Mouse (Mus musculus): ENCODE data around the gene Adsl. TPM values are rescaled to one million over a fixed set of nuclear protein-coding genes. Genes with fewer than 3 reads are reported as not detected.
"Not testable (repeated sequence)": the region's sequence is repeated elsewhere in the genome, so short reads cannot be mapped to it uniquely, and the experiment has no call there.

Adsl gene
- total RNA-seq (2014; rRNA removed): 58.4 and 70.1 TPM in 2 replicates
- polyA plus RNA-seq (2015; fragmentation: Nextera tagmentation; extraction: Ambion mirVana): 85.7 and 86.2 TPM in 2 replicates

- Histone ChIP-seq H3K4me3 (ENCODE audit: low read depth, low read length) (peak within 1 kb of the TSS; percentile 83), H3K36me3 (ENCODE audit: insufficient read depth, low read length) (peaks cover 7% of the 10 kb centered on the region; the same call in 1 of the 2 replicates), H3K27me3 (ENCODE audit: insufficient read depth, low read length) (no peaks in the 10 kb centered on the region), H3K9me3 (ENCODE audit: low read length) (no peaks in the 10 kb centered on the region), H3K27ac (ENCODE audit: low read depth, low read length) (peak within 1 kb of the TSS; percentile 67), H3K9ac (replicated peaks; ENCODE audit: low read length, poor library complexity, severe bottlenecking) (peak within 1 kb of the TSS; percentile 65), H3K4me1 (ENCODE audit: insufficient read depth, low read length) (peaks cover 4% of the 10 kb centered on the region; the same call in 1 of the 2 replicates), H3K4me2 (ENCODE audit: low read depth, low read length, poor library complexity, severe bottlenecking) (peak within 1 kb of the TSS; percentile 68)
- ATAC-seq (ENCODE audit: low FRiP score): peak; percentile 89
- peak; percentile 93 for DNase-seq (ENCODE audit: low spot score)
- WGBS: under 1% methylated on average over 63 of the region's 63 CpGs
- TF ChIP-seq CTCF (IDR thresholded peaks at IDR 0.05): peak; percentile 95
Observed at GRCm38 (mm10) chr15:80948145-80949135, at the start of gene Adsl. Gene Adsl, plus strand, starts transcription at chr15:80948490.

GRCm38 (mm10) chr15:80899806-80900205, 48.5 kb upstream of the Adsl start:
- Histone ChIP-seq H3K27ac (ENCODE audit: low read depth, low read length) (no peak overlapping the region), H3K4me3 (ENCODE audit: low read depth, low read length) (no peak overlapping the region), H3K36me3 (ENCODE audit: insufficient read depth, low read length) (peaks cover 70% of the 10 kb centered on the region), H3K9ac (replicated peaks; ENCODE audit: low read length, poor library complexity, severe bottlenecking) (no peak overlapping the region), H3K27me3 (ENCODE audit: insufficient read depth, low read length) (no peaks in the 10 kb centered on the region), H3K4me1 (ENCODE audit: insufficient read depth, low read length) (no peaks in the 10 kb centered on the region), H3K4me2 (ENCODE audit: low read depth, low read length, poor library complexity, severe bottlenecking) (no peak overlapping the region), H3K9me3 (ENCODE audit: low read length) (no peaks in the 10 kb centered on the region)
- ATAC-seq (ENCODE audit: low FRiP score): no peak
- no peak for TF ChIP-seq CTCF (IDR thresholded peaks at IDR 0.05)
- DNase-seq (ENCODE audit: low spot score): no peak
- WGBS: 91% methylated on average over 2 of the region's 2 CpGs

- Histone ChIP-seq H3K9ac (replicated peaks; ENCODE audit: low read length, poor library complexity, severe bottlenecking) (no peak overlapping the region), H3K27ac (ENCODE audit: low read depth, low read length) (no peak overlapping the region), H3K9me3 (ENCODE audit: low read length) (no peaks in the 10 kb centered on the region), H3K4me1 (ENCODE audit: insufficient read depth, low read length) (no peaks in the 10 kb centered on the region), H3K4me2 (ENCODE audit: low read depth, low read length, poor library complexity, severe bottlenecking) (no peak overlapping the region), H3K27me3 (ENCODE audit: insufficient read depth, low read length) (no peaks in the 10 kb centered on the region), H3K4me3 (ENCODE audit: low read depth, low read length) (no peak overlapping the region), H3K36me3 (ENCODE audit: insufficient read depth, low read length) (peaks cover 63% of the 10 kb centered on the region)
- 93% methylated on average over 6 of the region's 6 CpGs for WGBS
- DNase-seq (ENCODE audit: low spot score) (no peak), ATAC-seq (ENCODE audit: low FRiP score) (no peak)
- TF ChIP-seq CTCF (IDR thresholded peaks at IDR 0.05): no peak
Observed at GRCm38 (mm10) chr15:80901806-80902513, 46.3 kb upstream of the Adsl start.

- not testable (repeated sequence) for H3K4me3 ChIP-seq (ENCODE audit: low read depth, low read length); DNase-seq (ENCODE audit: low spot score); H3K4me1 ChIP-seq (ENCODE audit: insufficient read depth, low read length); H3K9me3 ChIP-seq (ENCODE audit: low read length); ATAC-seq (ENCODE audit: low FRiP score); H3K4me2 ChIP-seq (ENCODE audit: low read depth, low read length, poor library complexity, severe bottlenecking); H3K27me3 ChIP-seq (ENCODE audit: insufficient read depth, low read length); H3K9ac ChIP-seq (replicated peaks; ENCODE audit: low read length, poor library complexity, severe bottlenecking); H3K27ac ChIP-seq (ENCODE audit: low read depth, low read length)
- 95% methylated on average over 6 of the region's 6 CpGs for WGBS
- peaks cover 48% of the 10 kb centered on the region for H3K36me3 ChIP-seq (ENCODE audit: insufficient read depth, low read length)
Observed at GRCm38 (mm10) chr15:80904776-80905175, 43.5 kb upstream of the Adsl start.

GRCm38 (mm10) chr15:80910183-80910582, 38.1 kb upstream of the Adsl start:
- TF ChIP-seq CTCF (IDR thresholded peaks at IDR 0.05): no peak
- Histone ChIP-seq H3K36me3 (ENCODE audit: insufficient read depth, low read length) (peaks cover 47% of the 10 kb centered on the region), H3K9me3 (ENCODE audit: low read length) (no peaks in the 10 kb centered on the region), H3K27ac (ENCODE audit: low read depth, low read length) (no peak overlapping the region), H3K27me3 (ENCODE audit: insufficient read depth, low read length) (no peaks in the 10 kb centered on the region), H3K4me1 (ENCODE audit: insufficient read depth, low read length) (no peaks in the 10 kb centered on the region), H3K9ac (replicated peaks; ENCODE audit: low read length, poor library complexity, severe bottlenecking) (no peak overlapping the region), H3K4me3 (ENCODE audit: low read depth, low read length) (no peak overlapping the region), H3K4me2 (ENCODE audit: low read depth, low read length, poor library complexity, severe bottlenecking) (no peak overlapping the region)
- ATAC-seq (ENCODE audit: low FRiP score) (no peak), DNase-seq (ENCODE audit: low spot score) (no peak)
- WGBS: 96% methylated on average over 3 of the region's 3 CpGs
